Mouse (Mus musculus) forebrain, embryonic 13.5 days (tissue): ENCODE results near the gene Tifab. TPM values are rescaled to one million over a fixed set of nuclear protein-coding genes. Genes with fewer than 3 reads are reported as not detected.

ENCODE experiments used
- ATAC-seq: fragments of 200-750 bp; cut with Nextera tagmentation; 2 replicates; pipeline ENCODE4 v1.8.0; 2017
- H3K27ac ChIP-seq: fragments of 300-500 bp; sonication (generic); 2 replicates; pipeline ENCODE4 v1.5.1; 2015; ENCODE audit warnings: inconsistent platforms, mild to moderate bottlenecking, moderate library complexity
- H3K27me3 ChIP-seq: fragments of 300-500 bp; sonication (generic); 2 replicates; pipeline ENCODE4 v1.6.1; 2015; ENCODE audit warnings: mild to moderate bottlenecking, inconsistent platforms
- H3K36me3 ChIP-seq: fragments of 300-500 bp; sonication (generic); 2 replicates; pipeline ENCODE4 v1.6.1; 2015; ENCODE audit warnings: mild to moderate bottlenecking, inconsistent platforms; ENCODE audit not compliant: poor library complexity, severe bottlenecking
- H3K4me1 ChIP-seq: fragments of 300-500 bp; sonication (generic); 2 replicates; pipeline ENCODE4 v1.6.1; 2015; ENCODE audit warnings: inconsistent platforms
- H3K4me2 ChIP-seq: fragments of 300-500 bp; sonication (generic); 2 replicates; pipeline ENCODE4 v1.6.1; 2015; ENCODE audit warnings: inconsistent platforms, mild to moderate bottlenecking, moderate library complexity
- H3K4me3 ChIP-seq: fragments of 300-500 bp; sonication (generic); 2 replicates; pipeline ENCODE4 v1.5.1; 2015; ENCODE audit warnings: mild to moderate bottlenecking, inconsistent platforms
- H3K9ac ChIP-seq: fragments of 300-500 bp; sonication (generic); 2 replicates; pipeline ENCODE4 v1.6.1; 2015; ENCODE audit warnings: mild to moderate bottlenecking, inconsistent platforms
- H3K9me3 ChIP-seq: fragments of 300-500 bp; sonication (generic); replicated peaks from 2 replicates; pipeline ENCODE4 v1.6.1; 2016; ENCODE audit warnings: inconsistent platforms
- WGBS: fragments of 180-500 bp; shearing (Covaris S2); methylation state at CpG from one replicate; pipeline ENCODE4 v1.1.7; 2015; 5-methylcytosine and 5-hydroxymethylcytosine counted together
- polyA plus RNA-seq: library from polyadenylated mRNA; unstranded; fragments of >200 nt; fragmentation: Nextera tagmentation; extraction: Ambion mirVana; gene quantifications from 2 replicates; pipeline ENCODE4 v1.2.1, GENCODE M21; 2015

The Tifab gene
- 0.52 and 0.53 TPM in 2 replicates for polyA plus RNA-seq

DNA sequence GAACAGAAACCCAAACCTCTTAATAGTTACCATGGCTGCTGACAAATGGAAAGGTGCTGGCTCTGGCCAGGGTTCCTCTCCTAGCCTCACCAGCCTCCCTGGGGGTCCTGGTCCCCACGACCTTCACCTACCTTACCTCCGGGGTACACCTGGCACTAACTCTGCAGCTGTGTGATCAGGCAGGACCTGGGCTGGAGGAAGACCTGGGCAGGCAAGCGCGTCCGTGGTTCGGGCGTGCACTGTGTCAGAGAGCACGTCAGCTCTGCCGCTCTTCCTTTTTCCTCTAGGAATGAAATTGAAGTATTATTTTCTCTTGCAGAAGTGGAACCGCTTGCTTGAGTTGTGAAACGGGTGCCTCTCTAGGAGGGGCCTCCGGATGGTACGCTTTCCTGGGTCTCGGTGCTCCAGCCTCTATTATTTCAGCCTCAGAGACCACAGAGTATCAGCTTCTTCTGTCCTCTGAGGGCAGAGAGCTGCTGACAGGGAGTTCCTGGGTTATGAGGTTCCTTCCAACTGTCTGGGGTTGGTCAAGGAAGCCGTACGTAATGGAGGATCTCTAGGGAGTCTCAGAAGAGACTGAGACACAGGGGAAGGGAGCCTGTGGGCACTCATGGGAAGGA, at the start of gene Tifab:
Gene Tifab (minus strand): TSS at position 470 of the 620 bp plus-strand sequence.
- Histone ChIP-seq H3K27me3 (no peaks in the 10 kb centered on the region), H3K36me3 (no peaks in the 10 kb centered on the region), H3K9ac (no peak within 1 kb of the TSS), H3K27ac (no peak within 1 kb of the TSS), H3K4me2 (no peak within 1 kb of the TSS), H3K4me3 (no peak within 1 kb of the TSS), H3K9me3 (no peaks in the 10 kb centered on the region), H3K4me1 (no peaks in the 10 kb centered on the region)
- WGBS, result 90% methylated on average over 16 of the region's 16 CpGs
- ATAC-seq, result no peak

- Histone ChIP-seq H3K9ac (no peak overlapping the region), H3K4me2 (no peak overlapping the region), H3K4me3 (no peak overlapping the region), H3K9me3 (no peaks in the 10 kb centered on the region), H3K27ac (no peak overlapping the region), H3K36me3 (no peaks in the 10 kb centered on the region), H3K27me3 (peaks cover 61% of the 10 kb centered on the region), H3K4me1 (peaks cover 54% of the 10 kb centered on the region)
- WGBS, result 11% methylated on average over 10 of the region's 10 CpGs
- no peak for ATAC-seq
Observed at GRCm38 (mm10) chr13:56226175-56226954, 47.7 kb upstream of the Tifab start.

GRCm38 (mm10) chr13:56223625-56224024, 44.9 kb upstream of the Tifab start:
- Histone ChIP-seq H3K4me2 (no peak overlapping the region), H3K36me3 (no peaks in the 10 kb centered on the region), H3K4me3 (no peak overlapping the region), H3K9ac (no peak overlapping the region), H3K27ac (no peak overlapping the region), H3K4me1 (peaks cover 50% of the 10 kb centered on the region), H3K9me3 (no peaks in the 10 kb centered on the region), H3K27me3 (peaks cover 61% of the 10 kb centered on the region)
- no peak for ATAC-seq
- 5% methylated on average over 21 of the region's 21 CpGs for WGBS

GRCm38 (mm10) chr13:56222849-56223246, 44.2 kb upstream of the Tifab start:
- no peak overlapping the region for H3K9ac ChIP-seq
- WGBS, result 10% methylated on average over 4 of the region's 4 CpGs
- H3K4me1 ChIP-seq, result peaks cover 43% of the 10 kb centered on the region
- peak overlapping the region; percentile 77; the same call in 1 of the 2 replicates for H3K4me2 ChIP-seq
- no peak for ATAC-seq
- no peaks in the 10 kb centered on the region for H3K9me3 ChIP-seq
- H3K27ac ChIP-seq, result peak overlapping the region; percentile 95; the same call in 1 of the 2 replicates
- H3K27me3 ChIP-seq, result peaks cover 61% of the 10 kb centered on the region
- no peaks in the 10 kb centered on the region for H3K36me3 ChIP-seq
- H3K4me3 ChIP-seq, result no peak overlapping the region

DNA sequence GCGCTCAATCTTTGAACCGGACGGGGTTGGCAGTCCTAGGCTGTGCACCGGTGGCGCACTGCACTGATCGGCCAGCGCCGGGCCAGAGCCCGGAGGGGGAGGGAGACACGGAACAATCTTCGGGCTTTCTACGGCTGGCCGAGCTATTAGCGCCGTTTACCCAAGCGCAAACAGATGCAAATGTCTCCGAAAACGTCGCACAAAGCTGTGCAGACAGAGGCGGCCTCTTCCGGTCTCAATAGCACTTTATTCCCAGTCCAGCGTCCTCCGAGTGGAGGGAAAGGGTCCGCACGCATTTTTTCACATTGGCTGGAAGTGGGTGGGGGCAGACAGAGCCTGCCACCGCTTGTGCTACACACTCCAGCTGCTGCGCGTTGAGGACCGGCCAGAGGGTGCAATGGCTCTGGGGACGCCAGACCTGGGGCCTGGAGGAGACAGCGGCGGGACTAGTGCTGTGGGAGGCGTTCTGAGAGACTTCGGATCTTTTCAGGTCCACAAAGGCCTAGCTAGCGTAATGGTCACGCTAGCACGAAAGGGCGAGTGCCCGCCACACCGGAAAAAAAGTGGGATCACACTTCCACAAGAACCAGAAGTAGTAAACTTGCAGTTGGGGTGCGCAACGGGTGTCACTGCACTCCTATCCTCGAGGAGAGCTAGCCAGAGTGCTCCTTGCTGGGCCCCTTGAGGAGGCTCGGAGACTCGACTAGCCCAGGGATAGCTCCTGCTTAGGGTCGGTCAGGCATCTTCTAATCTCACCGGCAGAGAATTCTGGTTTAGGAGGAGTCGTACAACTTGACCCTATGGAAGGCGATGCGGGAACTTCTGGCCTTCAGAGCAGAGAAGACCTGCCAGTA, 43.5 kb upstream of the Tifab start:
- Histone ChIP-seq H3K27ac (peak overlapping the region; percentile 95), H3K9ac (peak overlapping the region; percentile 65), H3K4me2 (peak overlapping the region; percentile 77), H3K4me1 (peaks cover 43% of the 10 kb centered on the region), H3K4me3 (peak overlapping the region; percentile 40), H3K36me3 (no peaks in the 10 kb centered on the region), H3K9me3 (no peaks in the 10 kb centered on the region), H3K27me3 (peaks cover 59% of the 10 kb centered on the region)
- 2% methylated on average over 50 of the region's 50 CpGs for WGBS
- peak; percentile 74 for ATAC-seq

DNA sequence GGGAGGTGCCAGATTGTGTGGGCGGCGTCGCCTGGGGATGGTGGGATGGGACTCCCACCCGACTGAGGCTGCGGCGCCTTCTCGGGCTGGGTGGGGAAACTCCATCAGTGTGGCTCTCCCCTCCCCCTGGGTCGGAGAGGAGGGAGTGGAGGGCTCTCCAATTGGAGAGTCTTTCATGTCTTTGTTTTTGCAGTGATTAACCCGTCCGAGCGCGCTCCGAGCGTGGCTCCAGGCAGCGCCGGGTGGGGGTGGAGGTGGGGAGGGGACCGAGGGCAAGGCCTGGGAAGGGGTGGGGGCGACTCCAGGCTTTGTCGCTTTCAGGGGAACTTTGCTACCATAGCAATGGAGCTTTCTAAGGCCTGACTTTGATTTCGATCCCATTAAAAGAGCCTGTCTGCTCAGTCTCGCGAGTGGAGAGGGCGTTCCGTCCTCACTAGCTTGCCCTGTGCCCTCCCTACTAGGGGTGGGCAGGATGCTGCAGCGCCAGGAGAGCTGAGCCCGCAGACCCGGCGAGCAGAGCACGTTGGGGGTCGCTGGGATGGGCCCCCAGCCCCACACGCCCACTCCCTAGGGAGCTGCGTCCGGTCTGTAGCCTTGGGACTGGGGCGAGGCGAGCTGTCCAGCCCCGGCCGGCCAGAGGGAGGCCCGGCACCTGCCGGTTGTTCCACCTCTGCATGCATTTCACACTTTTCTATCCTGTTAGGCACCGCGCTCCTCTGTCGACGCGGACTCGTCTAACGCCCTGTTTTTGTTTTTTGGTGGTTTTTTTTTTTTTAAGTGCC, 42.6 kb upstream of the Tifab start:
- H3K27ac ChIP-seq, result peak overlapping the region; percentile 95
- peak overlapping the region; percentile 65 for H3K9ac ChIP-seq
- peak; percentile 87 for ATAC-seq
- H3K4me1 ChIP-seq, result peaks cover 47% of the 10 kb centered on the region
- peak overlapping the region; percentile 77 for H3K4me2 ChIP-seq
- under 1% methylated on average over 46 of the region's 46 CpGs for WGBS
- no peaks in the 10 kb centered on the region for H3K9me3 ChIP-seq
- peaks cover 59% of the 10 kb centered on the region for H3K27me3 ChIP-seq
- H3K4me3 ChIP-seq, result peak overlapping the region; percentile 40
- no peaks in the 10 kb centered on the region for H3K36me3 ChIP-seq

DNA sequence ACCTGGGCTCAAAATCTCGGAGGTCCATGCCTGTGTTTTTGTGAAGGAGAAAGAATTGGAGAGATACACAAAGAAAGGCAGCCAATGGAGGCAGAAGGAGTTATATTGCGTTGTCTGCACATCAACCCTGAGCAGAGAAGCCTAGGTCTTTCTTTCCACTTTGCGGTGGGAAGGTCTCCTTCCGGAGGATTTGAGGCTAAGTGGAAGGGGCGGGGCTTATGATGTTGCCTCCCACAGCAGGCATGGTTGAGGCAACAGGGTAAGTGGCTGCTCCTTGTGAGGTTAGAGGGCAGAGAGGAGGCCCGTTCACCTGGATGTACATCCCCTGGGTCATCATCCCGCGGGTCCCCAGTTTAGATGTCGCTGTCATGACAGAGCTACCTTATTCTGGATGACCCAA, 40.6 kb upstream of the Tifab start:
- no peak for ATAC-seq
- no peaks in the 10 kb centered on the region for H3K9me3 ChIP-seq
- WGBS, result 61% methylated on average over 9 of the region's 9 CpGs
- H3K27ac ChIP-seq, result no peak overlapping the region
- H3K27me3 ChIP-seq, result peaks cover 43% of the 10 kb centered on the region
- H3K4me1 ChIP-seq, result peaks cover 57% of the 10 kb centered on the region
- H3K9ac ChIP-seq, result no peak overlapping the region
- H3K36me3 ChIP-seq, result no peaks in the 10 kb centered on the region
- no peak overlapping the region for H3K4me3 ChIP-seq
- no peak overlapping the region for H3K4me2 ChIP-seq

GRCm38 (mm10) chr13:56216090-56216489, 37.4 kb upstream of the Tifab start:
- Histone ChIP-seq H3K27ac (no peak overlapping the region), H3K4me3 (no peak overlapping the region), H3K36me3 (0 out of 2 replicates have a peak, but pooled peaks cover under 1% of the 10 kb centered on the region), H3K9ac (no peak overlapping the region), H3K4me2 (no peak overlapping the region), H3K4me1 (peaks cover 34% of the 10 kb centered on the region), H3K9me3 (peaks cover under 1% of the 10 kb centered on the region; the same call in 1 of the 2 replicates), H3K27me3 (peaks cover 29% of the 10 kb centered on the region)
- ATAC-seq, result no peak
- 7% methylated on average over 4 of the region's 4 CpGs for WGBS

DNA sequence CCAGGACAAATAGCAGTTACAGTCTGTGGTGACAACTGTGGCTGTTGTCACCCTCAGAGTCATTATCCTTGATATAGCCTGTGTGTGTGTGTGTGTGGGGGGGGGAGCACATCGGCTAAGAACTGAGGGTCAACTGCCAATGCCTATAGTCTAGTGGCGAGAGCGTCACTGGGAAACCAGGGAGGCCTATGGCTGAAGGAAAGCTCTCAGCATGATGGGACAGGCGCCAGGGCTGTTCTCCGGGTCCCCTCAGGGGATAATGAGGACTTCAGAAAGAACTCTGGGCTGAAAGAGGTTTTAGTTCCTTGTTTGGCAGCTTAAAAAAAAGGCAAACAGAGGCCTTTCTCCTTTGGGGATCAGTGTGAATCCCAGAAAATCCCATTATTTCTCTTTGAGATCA, 35.9 kb upstream of the Tifab start:
- Histone ChIP-seq H3K27me3 (peaks cover 35% of the 10 kb centered on the region), H3K27ac (peak overlapping the region; percentile 63), H3K4me2 (no peak overlapping the region), H3K4me3 (no peak overlapping the region), H3K9ac (no peak overlapping the region), H3K9me3 (peaks cover 5% of the 10 kb centered on the region; the same call in 1 of the 2 replicates), H3K36me3 (0 out of 2 replicates have a peak, but pooled peaks cover 4% of the 10 kb centered on the region), H3K4me1 (peaks cover 31% of the 10 kb centered on the region)
- ATAC-seq, result 0 out of 2 replicates have a peak, but pooled peaks have one; percentile 24
- 9% methylated on average over 5 of the region's 5 CpGs for WGBS

- H3K4me1 ChIP-seq, result peaks cover 22% of the 10 kb centered on the region
- H3K9me3 ChIP-seq, result peaks cover 5% of the 10 kb centered on the region; the same call in 1 of the 2 replicates
- H3K27me3 ChIP-seq, result peaks cover 33% of the 10 kb centered on the region
- peak overlapping the region; percentile 50 for H3K9ac ChIP-seq
- 4% methylated on average over 8 of the region's 8 CpGs for WGBS
- peak overlapping the region; percentile 88 for H3K27ac ChIP-seq
- H3K36me3 ChIP-seq, result 0 out of 2 replicates have a peak, but pooled peaks cover 4% of the 10 kb centered on the region
- no peak overlapping the region for H3K4me3 ChIP-seq
- ATAC-seq, result peak; percentile 63
- peak overlapping the region; percentile 56 for H3K4me2 ChIP-seq
Observed at GRCm38 (mm10) chr13:56209067-56209411, 30.4 kb upstream of the Tifab start.
